Mouse (Mus musculus) G1E (cell line): ENCODE results near the gene Nav3. TPM values are rescaled to one million over a fixed set of nuclear protein-coding genes. Genes with fewer than 3 reads are reported as not detected.

Source experiments
- ATAC-seq: 2 replicates; pipeline ENCODE4 v1.8.0; 2016; ENCODE audit warnings: mild to moderate bottlenecking; ENCODE audit not compliant: insufficient number of reproducible peaks, poor library complexity, low FRiP score, severe bottlenecking; ENCODE audit errors: extremely low read depth
- DNase-seq: peaks from one replicate; pipeline ENCODE4 v3.0.0; 2012; ENCODE audit warnings: low spot score
- H3K27me3 ChIP-seq: 2 replicates; pipeline ENCODE4 v1.6.1; 2012; ENCODE audit warnings: mild to moderate bottlenecking, low read length, inconsistent platforms; ENCODE audit not compliant: insufficient read depth
- H3K36me3 ChIP-seq: replicated peaks from 2 replicates; pipeline ENCODE3; 2012; ENCODE audit warnings: mild to moderate bottlenecking, inconsistent platforms
- H3K4me1 ChIP-seq: 2 replicates; pipeline ENCODE4 v1.6.1; 2012; ENCODE audit warnings: low read depth, low read length, inconsistent platforms, mixed read lengths; ENCODE audit not compliant: insufficient read depth
- H3K4me3 ChIP-seq: 2 replicates; pipeline ENCODE4 v1.5.1; 2012; ENCODE audit warnings: low read depth, mild to moderate bottlenecking, inconsistent platforms, low read length, moderate library complexity, mixed read lengths
- H3K9me3 ChIP-seq: replicated peaks from 2 replicates; pipeline ENCODE4 v1.6.1; 2012; ENCODE audit warnings: inconsistent platforms
- CTCF ChIP-seq: IDR thresholded peaks from 2 replicates; pipeline ENCODE4 v1.5.1; 2012; ENCODE audit warnings: low read depth, low read length, inconsistent platforms, mixed read lengths
- GATA1 ChIP-seq: IDR thresholded peaks from 2 replicates; pipeline ENCODE4 v1.6.1; 2012; ENCODE audit warnings: borderline replicate concordance, low read length, inconsistent platforms, mixed read lengths
- GATA2 ChIP-seq: IDR thresholded peaks from 2 replicates; pipeline ENCODE4 v1.6.1; 2012; ENCODE audit warnings: low read depth, low read length, inconsistent platforms, borderline replicate concordance
- POLR2AphosphoS5 ChIP-seq: IDR thresholded peaks from 2 replicates; pipeline ENCODE4 v1.6.1; 2012; ENCODE audit warnings: low read depth, low read length, inconsistent platforms; ENCODE audit not compliant: insufficient replicate concordance
- TAL1 ChIP-seq: conservative IDR thresholded peaks from 2 replicates; pipeline ENCODE4 v1.6.1; 2012; ENCODE audit warnings: low read depth, low read length, inconsistent platforms, mixed read lengths
- polyA plus RNA-seq: library from polyadenylated mRNA; stranded (reverse); fragments of >175 nt; gene quantifications from 2 replicates; pipeline ENCODE4 v1.2.3, GENCODE M21; 2012
- total RNA-seq, 2 experiments: library from RNA; stranded (forward) in 1 of 2; stranded (reverse) in 1 of 2; fragments of 200-1000 nt in 1 of 2; fragments of >200 nt in 1 of 2; fragmentation: Nextera tagmentation in 1 of 2; gene quantifications; 2 replicates each; pipeline ENCODE4 v1.2.3; 2014 to 2017

The Nav3 gene
- total and polyA plus RNA-seq, 3 experiments = 0.22 TPM; not detected in 2

- H3K27me3 ChIP-seq = no peaks in the 10 kb centered on the region
- TF ChIP-seq CTCF = no peak
- no peak for TF ChIP-seq GATA2
- TF ChIP-seq GATA1 = no peak
- TF ChIP-seq POLR2AphosphoS5 = no peak
- no peak for TF ChIP-seq TAL1
- no peaks in the 10 kb centered on the region for H3K36me3 ChIP-seq
- DNase-seq (no peak), ATAC-seq (no peak)
- H3K9me3 ChIP-seq = no peaks in the 10 kb centered on the region
- no peak overlapping the region for H3K4me3 ChIP-seq
- H3K4me1 ChIP-seq = no peaks in the 10 kb centered on the region
Observed at GRCm38 (mm10) chr10:109864708-109865107, 591.3 kb downstream of the Nav3 start.

- Histone ChIP-seq H3K4me3 (no peak overlapping the region), H3K27me3 (no peaks in the 10 kb centered on the region), H3K4me1 (no peaks in the 10 kb centered on the region), H3K36me3 (no peaks in the 10 kb centered on the region), H3K9me3 (no peaks in the 10 kb centered on the region)
- TF ChIP-seq POLR2AphosphoS5 = no peak
- TF ChIP-seq CTCF = no peak
- TF ChIP-seq GATA1 = no peak
- TF ChIP-seq GATA2 = no peak
- TF ChIP-seq TAL1 = no peak
- ATAC-seq = no peak
- DNase-seq = no peak
Observed at GRCm38 (mm10) chr10:109861275-109861674, 594.7 kb downstream of the Nav3 start.

- DNase-seq = no peak
- Histone ChIP-seq H3K4me1 (no peaks in the 10 kb centered on the region), H3K9me3 (no peaks in the 10 kb centered on the region), H3K27me3 (no peaks in the 10 kb centered on the region), H3K4me3 (no peak overlapping the region), H3K36me3 (no peaks in the 10 kb centered on the region)
- no peak for ATAC-seq
- TF ChIP-seq POLR2AphosphoS5 (no peak), TAL1 (no peak), CTCF (no peak), GATA1 (no peak), GATA2 (no peak)
Observed at GRCm38 (mm10) chr10:109858568-109858967, 597.4 kb downstream of the Nav3 start.

- H3K36me3 ChIP-seq = no peaks in the 10 kb centered on the region
- peaks cover 16% of the 10 kb centered on the region for H3K9me3 ChIP-seq
- H3K27me3 ChIP-seq = no peaks in the 10 kb centered on the region
- no peak overlapping the region for H3K4me3 ChIP-seq
- ATAC-seq (no peak), DNase-seq (no peak)
- no peaks in the 10 kb centered on the region for H3K4me1 ChIP-seq
- TF ChIP-seq TAL1 (no peak), POLR2AphosphoS5 (no peak), GATA1 (no peak), GATA2 (no peak), CTCF (no peak)
Observed at GRCm38 (mm10) chr10:109852392-109852791, 603.6 kb downstream of the Nav3 start.

- TF ChIP-seq GATA1 = no peak
- no peak for TF ChIP-seq POLR2AphosphoS5
- TF ChIP-seq TAL1 = no peak
- H3K4me1 ChIP-seq = no peaks in the 10 kb centered on the region
- H3K27me3 ChIP-seq = no peaks in the 10 kb centered on the region
- no peak for ATAC-seq
- no peak for DNase-seq
- no peaks in the 10 kb centered on the region for H3K36me3 ChIP-seq
- peaks cover 12% of the 10 kb centered on the region for H3K9me3 ChIP-seq
- no peak overlapping the region for H3K4me3 ChIP-seq
Observed at GRCm38 (mm10) chr10:109847631-109848030, 608.4 kb downstream of the Nav3 start.

GRCm38 (mm10) chr10:109843661-109844060 lies 612.3 kb downstream of the Nav3 start:
- TF ChIP-seq GATA1 = no peak
- TF ChIP-seq GATA2 = no peak
- no peak for TF ChIP-seq TAL1
- TF ChIP-seq POLR2AphosphoS5 = no peak
- TF ChIP-seq CTCF = no peak
- ATAC-seq = no peak
- Histone ChIP-seq H3K27me3 (no peaks in the 10 kb centered on the region), H3K4me1 (no peaks in the 10 kb centered on the region), H3K4me3 (no peak overlapping the region), H3K36me3 (no peaks in the 10 kb centered on the region), H3K9me3 (0 out of 2 replicates have a peak, but pooled peaks cover 6% of the 10 kb centered on the region)
- DNase-seq = no peak

GRCm38 (mm10) chr10:109832768-109833291 lies 623.2 kb downstream of the Nav3 start:
- H3K4me3 ChIP-seq = no peak overlapping the region
- H3K4me1 ChIP-seq = no peaks in the 10 kb centered on the region
- H3K36me3 ChIP-seq = no peaks in the 10 kb centered on the region
- H3K9me3 ChIP-seq = peaks cover 19% of the 10 kb centered on the region
- DNase-seq (no peak), ATAC-seq (no peak)
- no peaks in the 10 kb centered on the region for H3K27me3 ChIP-seq
- TF ChIP-seq GATA1 (no peak), GATA2 (no peak), POLR2AphosphoS5 (no peak), TAL1 (no peak), CTCF (no peak)
